Mouse (Mus musculus) heart, postnatal 0 days (tissue): Measurements from ENCODE around the gene Ust.
A peak's percentile ranks its signal among the peaks of the same experiment; 100 is the strongest.

Experiments
- CTCF ChIP-seq: IDR thresholded peaks from 2 replicates; pipeline ENCODE4 v1.5.1; 2016; ENCODE audit warnings: antibody characterized with exemption, control low read depth, low read depth
- EP300 ChIP-seq: IDR thresholded peaks from 2 replicates; pipeline ENCODE4 v1.6.1; 2016; ENCODE audit warnings: antibody characterized with exemption, low read depth

DNA sequence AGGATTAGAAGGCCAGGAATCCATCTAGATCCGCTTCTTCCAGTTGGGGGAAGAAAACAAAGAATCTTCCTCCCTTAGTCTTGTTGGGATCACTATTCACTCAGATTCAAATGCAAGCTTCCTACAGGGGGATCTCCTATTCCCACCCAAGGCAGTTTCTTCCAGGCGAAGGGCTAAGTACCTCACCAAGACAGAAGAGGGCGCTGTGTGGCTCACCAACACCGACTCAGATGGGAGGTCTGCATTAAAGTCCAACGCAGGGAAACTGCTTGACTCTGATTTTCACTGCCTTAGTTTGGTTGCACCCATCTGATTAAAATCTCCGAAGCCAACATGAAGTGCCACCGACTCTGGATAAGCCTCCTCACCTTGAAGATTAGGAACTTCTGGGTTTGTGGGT is 10.5 kb upstream of the Ust start:
- TF ChIP-seq CTCF (peak; percentile 54), EP300 (no peak)
